Mouse (Mus musculus): Measurements from ENCODE around the gene Chd4. TPM values are rescaled to one million over a fixed set of nuclear protein-coding genes. Genes with fewer than 3 reads are reported as not detected.

Gene Chd4
- polyA plus RNA-seq, 1 experiment from 2014 or later: 87.5 TPM

- 68% methylated on average over 8 of the region's 8 CpGs for WGBS
Measured at GRCm38 (mm10) chr6:125073825-125074224, 22.0 kb upstream of the Chd4 start.

GRCm38 (mm10) chr6:125081394-125081793, 14.4 kb upstream of the Chd4 start:
- H3K27ac ChIP-seq (replicated peaks): peak overlapping the region; percentile 88
- H3K9ac ChIP-seq (replicated peaks): peak overlapping the region; percentile 48; the same call in 1 of the 2 replicates
- peak overlapping the region; percentile 66 for H3K4me2 ChIP-seq
- H3K4me3 ChIP-seq (replicated peaks): peak overlapping the region; percentile 42
- no peaks in the 10 kb centered on the region for H3K9me3 ChIP-seq (replicated peaks)
- H3K36me3 ChIP-seq: no peaks in the 10 kb centered on the region
- peak; percentile 29 for ATAC-seq (ENCODE audit: low FRiP score)
- 24% methylated on average over 25 of the region's 25 CpGs for WGBS
- no peaks in the 10 kb centered on the region for H3K27me3 ChIP-seq (replicated peaks)
- H3K4me1 ChIP-seq: peaks cover 15% of the 10 kb centered on the region

More at GRCm38 (mm10) chr6:125073825-125074224, 22.0 kb upstream of the Chd4 start:
- Histone ChIP-seq H3K27me3 (replicated peaks) (no peaks in the 10 kb centered on the region), H3K4me3 (replicated peaks) (no peak overlapping the region), H3K27ac (replicated peaks) (no peak overlapping the region), H3K9me3 (replicated peaks) (no peaks in the 10 kb centered on the region), H3K9ac (replicated peaks) (no peak overlapping the region), H3K4me2 (no peak overlapping the region), H3K4me1 (peaks cover 15% of the 10 kb centered on the region), H3K36me3 (no peaks in the 10 kb centered on the region)
- no peak for ATAC-seq (ENCODE audit: low FRiP score)

GRCm38 (mm10) chr6:125081797-125082560, 13.8 kb upstream of the Chd4 start:
- Histone ChIP-seq H3K4me3 (replicated peaks) (peak overlapping the region; percentile 42), H3K4me1 (peaks cover 15% of the 10 kb centered on the region), H3K4me2 (peak overlapping the region; percentile 66), H3K9ac (replicated peaks) (peak overlapping the region; percentile 48; the same call in 1 of the 2 replicates), H3K27me3 (replicated peaks) (no peaks in the 10 kb centered on the region), H3K9me3 (replicated peaks) (no peaks in the 10 kb centered on the region), H3K36me3 (no peaks in the 10 kb centered on the region), H3K27ac (replicated peaks) (peak overlapping the region; percentile 88)
- peak; percentile 93 for ATAC-seq (ENCODE audit: low FRiP score)
- 21% methylated on average over 45 of the region's 45 CpGs for WGBS

GRCm38 (mm10) chr6:125082801-125083386, 12.9 kb upstream of the Chd4 start:
- Histone ChIP-seq H3K36me3 (no peaks in the 10 kb centered on the region), H3K4me3 (replicated peaks) (no peak overlapping the region), H3K4me2 (no peak overlapping the region), H3K27ac (replicated peaks) (no peak overlapping the region), H3K27me3 (replicated peaks) (no peaks in the 10 kb centered on the region), H3K4me1 (peaks cover 15% of the 10 kb centered on the region), H3K9me3 (replicated peaks) (no peaks in the 10 kb centered on the region), H3K9ac (replicated peaks) (no peak overlapping the region)
- WGBS: 91% methylated on average over 7 of the region's 7 CpGs
- ATAC-seq (ENCODE audit: low FRiP score): no peak

- no peak overlapping the region for H3K9ac ChIP-seq (replicated peaks)
- 2% methylated on average over 4 of the region's 4 CpGs for WGBS
- H3K4me3 ChIP-seq (replicated peaks): no peak overlapping the region
- H3K27ac ChIP-seq (replicated peaks): 0 out of 2 replicates have a peak overlapping the region, but pooled peaks have one; percentile 42
- ATAC-seq (ENCODE audit: low FRiP score): no peak
- no peaks in the 10 kb centered on the region for H3K9me3 ChIP-seq (replicated peaks)
- H3K4me1 ChIP-seq: peaks cover 27% of the 10 kb centered on the region
- no peaks in the 10 kb centered on the region for H3K36me3 ChIP-seq
- no peak overlapping the region for H3K4me2 ChIP-seq
- H3K27me3 ChIP-seq (replicated peaks): no peaks in the 10 kb centered on the region
Measured at GRCm38 (mm10) chr6:125084424-125084823, 11.4 kb upstream of the Chd4 start.

- ATAC-seq (ENCODE audit: low FRiP score): no peak
- no peak overlapping the region for H3K4me2 ChIP-seq
- WGBS: 80% methylated on average over 3 of the region's 3 CpGs
Measured at GRCm38 (mm10) chr6:125087937-125088336, 7.8 kb upstream of the Chd4 start.

GRCm38 (mm10) chr6:125088561-125089321, 7.0 kb upstream of the Chd4 start:
- H3K4me1 ChIP-seq: peaks cover 31% of the 10 kb centered on the region
- no peaks in the 10 kb centered on the region for H3K9me3 ChIP-seq (replicated peaks)
- H3K4me2 ChIP-seq: peak overlapping the region; percentile 53
- H3K27me3 ChIP-seq (replicated peaks): no peaks in the 10 kb centered on the region
- ATAC-seq (ENCODE audit: low FRiP score): peak; percentile 83
- 2% methylated on average over 20 of the region's 20 CpGs for WGBS
- H3K9ac ChIP-seq (replicated peaks): 0 out of 2 replicates have a peak overlapping the region, but pooled peaks have one; percentile 18
- H3K4me3 ChIP-seq (replicated peaks): no peak overlapping the region
- peak overlapping the region; percentile 90 for H3K27ac ChIP-seq (replicated peaks)
- no peaks in the 10 kb centered on the region for H3K36me3 ChIP-seq

More at GRCm38 (mm10) chr6:125087937-125088336, 7.8 kb upstream of the Chd4 start:
- Histone ChIP-seq H3K27ac (replicated peaks) (peak overlapping the region; percentile 90), H3K36me3 (no peaks in the 10 kb centered on the region), H3K9me3 (replicated peaks) (no peaks in the 10 kb centered on the region), H3K9ac (replicated peaks) (no peak overlapping the region), H3K4me1 (peaks cover 31% of the 10 kb centered on the region), H3K4me3 (replicated peaks) (no peak overlapping the region), H3K27me3 (replicated peaks) (no peaks in the 10 kb centered on the region)

- Histone ChIP-seq H3K9me3 (replicated peaks) (no peaks in the 10 kb centered on the region), H3K4me2 (peak overlapping the region; percentile 53), H3K27ac (replicated peaks) (peak overlapping the region; percentile 90), H3K36me3 (no peaks in the 10 kb centered on the region), H3K27me3 (replicated peaks) (no peaks in the 10 kb centered on the region), H3K9ac (replicated peaks) (peak overlapping the region; percentile 40; the same call in 1 of the 2 replicates), H3K4me3 (replicated peaks) (peak overlapping the region; percentile 13; the same call in 1 of the 2 replicates), H3K4me1 (peaks cover 27% of the 10 kb centered on the region)
- under 1% methylated on average over 15 of the region's 15 CpGs for WGBS
- ATAC-seq (ENCODE audit: low FRiP score): peak; percentile 76
Measured at GRCm38 (mm10) chr6:125089521-125090321, 6.1 kb upstream of the Chd4 start.

GRCm38 (mm10) chr6:125090341-125091085, 5.3 kb upstream of the Chd4 start:
- no peak for ATAC-seq (ENCODE audit: low FRiP score)
- H3K9me3 ChIP-seq (replicated peaks): no peaks in the 10 kb centered on the region
- H3K4me2 ChIP-seq: peak overlapping the region; percentile 53
- peaks cover 31% of the 10 kb centered on the region for H3K4me1 ChIP-seq
- H3K27me3 ChIP-seq (replicated peaks): no peaks in the 10 kb centered on the region
- 45% methylated on average over 10 of the region's 10 CpGs for WGBS
- no peak overlapping the region for H3K4me3 ChIP-seq (replicated peaks)
- H3K36me3 ChIP-seq: no peaks in the 10 kb centered on the region
- H3K27ac ChIP-seq (replicated peaks): peak overlapping the region; percentile 90
- H3K9ac ChIP-seq (replicated peaks): 0 out of 2 replicates have a peak overlapping the region, but pooled peaks have one; percentile 23

GRCm38 (mm10) chr6:125092372-125092771, 3.4 kb upstream of the Chd4 start:
- Histone ChIP-seq H3K27ac (replicated peaks) (no peak overlapping the region), H3K4me1 (peaks cover 36% of the 10 kb centered on the region), H3K9me3 (replicated peaks) (no peaks in the 10 kb centered on the region), H3K4me2 (no peak overlapping the region), H3K36me3 (no peaks in the 10 kb centered on the region), H3K9ac (replicated peaks) (no peak overlapping the region), H3K4me3 (replicated peaks) (no peak overlapping the region), H3K27me3 (replicated peaks) (no peaks in the 10 kb centered on the region)
- no peak for ATAC-seq (ENCODE audit: low FRiP score)
- WGBS: 87% methylated on average over 5 of the region's 5 CpGs
